Mouse (Mus musculus) hindbrain, postnatal 0 days (tissue): ENCODE measurements around the gene Zp1. TPM values are rescaled to one million over a fixed set of nuclear protein-coding genes. Genes with fewer than 3 reads are reported as not detected.

Experiments used
- ATAC-seq: fragments of 200-750 bp; cut with Nextera tagmentation; 2 replicates; pipeline ENCODE4 v1.8.0; 2017; ENCODE audit warnings: mild to moderate bottlenecking, moderate TSS enrichment, moderate library complexity
- DNase-seq: peaks from one replicate; pipeline ENCODE4 v3.0.0-alpha.2; 2015; ENCODE audit warnings: low spot score
- H3K27ac ChIP-seq: fragments of 300-500 bp; sonication (generic); 2 replicates; pipeline ENCODE4 v1.5.1; 2014; ENCODE audit warnings: mild to moderate bottlenecking
- H3K27me3 ChIP-seq: fragments of 300-500 bp; sonication (generic); 2 replicates; pipeline ENCODE4 v1.6.1; 2014; ENCODE audit warnings: low read length, mixed read lengths; ENCODE audit not compliant: insufficient read depth
- H3K36me3 ChIP-seq: fragments of 300-500 bp; sonication (generic); 2 replicates; pipeline ENCODE4 v1.6.1; 2014; ENCODE audit warnings: low read length, mixed read lengths; ENCODE audit not compliant: insufficient read depth
- H3K4me1 ChIP-seq: fragments of 300-500 bp; sonication (generic); 2 replicates; pipeline ENCODE4 v1.6.1; 2014; ENCODE audit warnings: antibody characterized with exemption, low read length, mixed read lengths; ENCODE audit not compliant: insufficient read depth
- H3K4me2 ChIP-seq: fragments of 300-500 bp; sonication (generic); 2 replicates; pipeline ENCODE4 v1.6.1; 2014; ENCODE audit warnings: low read depth, mild to moderate bottlenecking, low read length, moderate library complexity, mixed read lengths
- H3K4me3 ChIP-seq: fragments of 300-500 bp; sonication (generic); 2 replicates; pipeline ENCODE4 v1.5.1; 2014; ENCODE audit warnings: low read length
- H3K9ac ChIP-seq: fragments of 300-500 bp; sonication (generic); replicated peaks from 2 replicates; pipeline ENCODE4 v1.6.1; 2014; ENCODE audit warnings: mild to moderate bottlenecking, low read length, moderate library complexity, mixed read lengths
- H3K9me3 ChIP-seq: fragments of 300-500 bp; sonication (generic); 2 replicates; pipeline ENCODE4 v1.6.1; 2016; ENCODE audit warnings: low read length, mixed read lengths
- CTCF ChIP-seq: IDR thresholded peaks from 2 replicates; pipeline ENCODE4 v1.5.1; 2016; ENCODE audit warnings: antibody characterized with exemption, control low read depth, low read depth
- WGBS: fragments of 180-500 bp; shearing (Covaris S2); extraction: QIAGEN DNeasy Blood & Tissue Kit; methylation state at CpG from one replicate; pipeline ENCODE4 v1.1.7; 2014; 5-methylcytosine and 5-hydroxymethylcytosine counted together
- polyA plus RNA-seq: library from polyadenylated mRNA; unstranded; fragments of >200 nt; fragmentation: Nextera tagmentation; extraction: Ambion mirVana; gene quantifications from 2 replicates; pipeline ENCODE4 v1.2.1, GENCODE M21; 2015
- total RNA-seq: library from RNA; depleted of rRNA; stranded (reverse); fragments of >200 nt; gene quantifications from 2 replicates; pipeline ENCODE4 v1.2.3, GENCODE M21; 2014

The Zp1 gene
- total and polyA plus RNA-seq, 2 experiments from 2014 or later: 0.60 to 1.2 TPM

- no peak for TF ChIP-seq CTCF
- 8% methylated on average over 6 of the region's 6 CpGs for WGBS
- DNase-seq: peak; percentile 43
- Histone ChIP-seq H3K36me3 (no peaks in the 10 kb centered on the region), H3K9ac (no peak overlapping the region), H3K27me3 (no peaks in the 10 kb centered on the region), H3K4me1 (no peaks in the 10 kb centered on the region), H3K9me3 (no peaks in the 10 kb centered on the region), H3K4me2 (no peak overlapping the region), H3K27ac (peak overlapping the region; percentile 46), H3K4me3 (no peak overlapping the region)
- ATAC-seq: peak; percentile 81
These were observed 5.7 kb upstream of the Zp1 start for GRCm38 (mm10) chr19:10926123-10926621.

- Histone ChIP-seq H3K9ac (no peak overlapping the region), H3K4me3 (no peak overlapping the region), H3K27ac (no peak overlapping the region), H3K9me3 (no peaks in the 10 kb centered on the region), H3K4me1 (no peaks in the 10 kb centered on the region), H3K4me2 (no peak overlapping the region), H3K27me3 (no peaks in the 10 kb centered on the region), H3K36me3 (no peaks in the 10 kb centered on the region)
- 68% methylated on average over 4 of the region's 4 CpGs for WGBS
- no peak for TF ChIP-seq CTCF
- DNase-seq (no peak), ATAC-seq (no peak)
These were observed 3.8 kb upstream of the Zp1 start for GRCm38 (mm10) chr19:10924220-10924619.

- H3K4me3 ChIP-seq: no peak overlapping the region
- H3K9me3 ChIP-seq: no peaks in the 10 kb centered on the region
- no peak for DNase-seq
- H3K27me3 ChIP-seq: no peaks in the 10 kb centered on the region
- no peak for ATAC-seq
- no peak overlapping the region for H3K27ac ChIP-seq
- H3K36me3 ChIP-seq: no peaks in the 10 kb centered on the region
- H3K4me2 ChIP-seq: no peak overlapping the region
- H3K4me1 ChIP-seq: no peaks in the 10 kb centered on the region
- TF ChIP-seq CTCF: no peak
- H3K9ac ChIP-seq: no peak overlapping the region
- WGBS: 69% methylated on average over 3 of the region's 3 CpGs
These were observed 626 bp upstream of the Zp1 start for GRCm38 (mm10) chr19:10921058-10921457.

GRCm38 (mm10) chr19:10918321-10918991 is 2.0 kb downstream of the Zp1 start:
- no peaks in the 10 kb centered on the region for H3K27me3 ChIP-seq
- no peak overlapping the region for H3K27ac ChIP-seq
- H3K36me3 ChIP-seq: no peaks in the 10 kb centered on the region
- no peak for TF ChIP-seq CTCF
- no peak overlapping the region for H3K9ac ChIP-seq
- no peaks in the 10 kb centered on the region for H3K4me1 ChIP-seq
- no peak overlapping the region for H3K4me2 ChIP-seq
- WGBS: 82% methylated on average over 10 of the region's 10 CpGs
- DNase-seq: peak; percentile 51
- peak; percentile 63 for ATAC-seq
- no peaks in the 10 kb centered on the region for H3K9me3 ChIP-seq
- no peak overlapping the region for H3K4me3 ChIP-seq

GRCm38 (mm10) chr19:10916506-10916905 is 3.9 kb downstream of the Zp1 start:
- TF ChIP-seq CTCF: no peak
- H3K4me1 ChIP-seq: no peaks in the 10 kb centered on the region
- H3K9ac ChIP-seq: no peak overlapping the region
- no peaks in the 10 kb centered on the region for H3K36me3 ChIP-seq
- no peaks in the 10 kb centered on the region for H3K27me3 ChIP-seq
- H3K4me2 ChIP-seq: no peak overlapping the region
- DNase-seq (no peak), ATAC-seq (no peak)
- no peak overlapping the region for H3K27ac ChIP-seq
- H3K9me3 ChIP-seq: no peaks in the 10 kb centered on the region
- 71% methylated on average over 5 of the region's 5 CpGs for WGBS
- H3K4me3 ChIP-seq: no peak overlapping the region

- ATAC-seq: no peak
- TF ChIP-seq CTCF: no peak
These were observed 5.6 kb downstream of the Zp1 start for GRCm38 (mm10) chr19:10914870-10915269.

GRCm38 (mm10) chr19:10914291-10914690 is 6.1 kb downstream of the Zp1 start:
- no peak for ATAC-seq
- WGBS: 66% methylated on average over 7 of the region's 7 CpGs

More at GRCm38 (mm10) chr19:10914870-10915269, 5.6 kb downstream of the Zp1 start:
- Histone ChIP-seq H3K4me2 (no peak overlapping the region), H3K9me3 (no peaks in the 10 kb centered on the region), H3K4me3 (no peak overlapping the region), H3K4me1 (no peaks in the 10 kb centered on the region), H3K27me3 (no peaks in the 10 kb centered on the region), H3K9ac (no peak overlapping the region), H3K27ac (no peak overlapping the region), H3K36me3 (no peaks in the 10 kb centered on the region)
- DNase-seq: no peak
- 71% methylated on average over 2 of the region's 2 CpGs for WGBS

More at GRCm38 (mm10) chr19:10914291-10914690, 6.1 kb downstream of the Zp1 start:
- H3K36me3 ChIP-seq: no peaks in the 10 kb centered on the region
- H3K9ac ChIP-seq: no peak overlapping the region
- no peaks in the 10 kb centered on the region for H3K9me3 ChIP-seq
- no peak overlapping the region for H3K4me3 ChIP-seq
- no peaks in the 10 kb centered on the region for H3K27me3 ChIP-seq
- no peak overlapping the region for H3K27ac ChIP-seq
- no peak overlapping the region for H3K4me2 ChIP-seq
- DNase-seq: no peak
- no peak for TF ChIP-seq CTCF
- H3K4me1 ChIP-seq: no peaks in the 10 kb centered on the region
